Mouse (Mus musculus) MEL (cell line): ENCODE measurements around the gene Pxk.

ENCODE experiments used
- CTCF ChIP-seq, 3 experiments: IDR thresholded peaks in 2 of 3; conservative IDR thresholded peaks in 1 of 3; 2 replicates each; pipeline ENCODE4 v1.5.1; 2011 to 2012; ENCODE audit warnings: low read length in 3 of 3, low read depth in 2 of 3, mild to moderate bottlenecking in 2 of 3, improper control_type of control experiment in 1 of 3, inconsistent platforms in 1 of 3, mixed read lengths in 1 of 3, moderate library complexity in 1 of 3; ENCODE audit not compliant: control insufficient read depth in 1 of 3, insufficient read depth in 1 of 3, poor library complexity in 1 of 3, severe bottlenecking in 1 of 3
- E2F4 ChIP-seq: IDR thresholded peaks from 2 replicates; pipeline ENCODE4 v1.6.1; 2011; ENCODE audit warnings: low read depth, low read length, improper control_type of control experiment, borderline replicate concordance
- GABPA ChIP-seq: IDR thresholded peaks from 2 replicates; pipeline ENCODE4 v1.6.1; 2012; ENCODE audit warnings: low read depth, mild to moderate bottlenecking, inconsistent platforms, low read length, improper control_type of control experiment, moderate library complexity
- MAFK ChIP-seq: IDR thresholded peaks from 2 replicates; pipeline ENCODE4 v1.6.1; 2011; ENCODE audit warnings: low read depth, mild to moderate bottlenecking, low read length, improper control_type of control experiment, borderline replicate concordance
- POLR2A ChIP-seq, 2 experiments: IDR thresholded peaks; 2 replicates each; pipeline ENCODE4 v1.6.1; 2011 to 2012; ENCODE audit warnings: low read length in 2 of 2, mild to moderate bottlenecking in 2 of 2, control low read depth in 1 of 2, improper control_type of control experiment in 1 of 2, low read depth in 1 of 2, moderate library complexity in 1 of 2; ENCODE audit not compliant: control insufficient read depth in 1 of 2, insufficient read depth in 1 of 2, poor library complexity in 1 of 2
- UBTF ChIP-seq: IDR thresholded peaks from 2 replicates; pipeline ENCODE4 v1.6.1; 2012; ENCODE audit warnings: low read depth, mild to moderate bottlenecking, inconsistent platforms, low read length, improper control_type of control experiment, moderate library complexity, borderline replicate concordance; ENCODE audit not compliant: insufficient read depth
- ZNF384 ChIP-seq: IDR thresholded peaks from 2 replicates; pipeline ENCODE4 v1.6.1; 2012; ENCODE audit warnings: low read depth, mild to moderate bottlenecking, inconsistent platforms, low read length, improper control_type of control experiment

GRCm38 (mm10) chr14:8093427-8093826, 4.6 kb upstream of the Pxk start:
- TF ChIP-seq MAFK (no peak), UBTF (no peak), GABPA (no peak), CTCF (IDR thresholded peaks at IDR 0.05 in 2 of 3, conservative IDR thresholded peaks at IDR 0.05 in 1 of 3; ENCODE audit: control insufficient read depth in 1 of 3, insufficient read depth in 1 of 3, low read depth in 2 of 3, low read length in 3 of 3, poor library complexity in 1 of 3, severe bottlenecking in 1 of 3) (no peak), E2F4 (no peak), ZNF384 (no peak), POLR2A (IDR thresholded peaks at IDR 0.05; ENCODE audit: control insufficient read depth in 1 of 2, insufficient read depth in 1 of 2, low read depth in 1 of 2, low read length in 2 of 2, poor library complexity in 1 of 2) (no peak)
